Mouse (Mus musculus): Measurements from ENCODE around the gene Wdr54. TPM values are rescaled to one million over a fixed set of nuclear protein-coding genes. Genes with fewer than 3 reads are reported as not detected.
"Not testable (repeated sequence)": the region's sequence is repeated elsewhere in the genome, so short reads cannot be mapped to it uniquely, and the experiment has no call there.

Gene Wdr54
- polyA plus RNA-seq, 1 experiment: 0.77 TPM

DNA sequence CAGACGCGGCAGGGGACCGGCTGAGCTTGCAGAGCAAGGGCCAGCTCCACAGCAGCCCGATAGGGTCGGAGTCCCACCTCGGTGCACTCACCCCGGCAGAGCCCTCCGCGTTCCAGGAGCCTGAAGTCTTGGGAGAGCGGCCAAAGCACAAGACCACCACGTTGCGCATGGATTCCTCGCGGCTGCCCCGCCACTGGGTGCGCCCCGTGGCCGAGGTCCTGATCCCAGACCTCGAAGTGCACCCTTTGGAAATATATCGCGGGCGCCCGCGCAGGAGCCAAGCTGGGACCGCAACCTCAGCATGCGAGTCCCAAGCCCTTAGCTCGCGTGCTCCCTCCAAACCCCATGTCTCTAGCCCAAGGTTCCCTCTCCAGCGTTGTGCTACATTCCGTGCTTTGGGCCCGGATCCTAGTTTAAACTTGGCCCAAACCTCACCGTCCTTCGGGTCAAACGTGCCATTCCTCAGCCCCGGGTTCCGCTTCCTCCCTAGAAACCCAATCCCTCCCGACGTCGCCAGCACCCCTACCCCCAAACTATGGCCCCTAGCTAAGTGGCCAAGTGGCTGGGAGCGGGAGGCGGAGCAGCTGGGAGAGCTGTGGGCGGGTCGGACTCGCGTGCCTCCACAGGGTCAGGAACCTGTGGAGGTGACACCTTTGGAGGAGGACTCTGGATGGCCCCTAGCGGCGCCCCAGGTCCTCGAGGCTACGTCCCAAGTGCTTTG, 5.9 kb upstream of the Wdr54 start:
- Histone ChIP-seq H3K4me1 (ENCODE audit: control insufficient read depth, insufficient read depth, insufficient read length) (peaks cover 3% of the 10 kb centered on the region; the same call in 1 of the 2 replicates), H3K36me3 (ENCODE audit: control insufficient read depth, insufficient read depth, low read length) (no peaks in the 10 kb centered on the region), H3K27ac (ENCODE audit: insufficient read depth, low read length) (no peak overlapping the region), H3K27me3 (ENCODE audit: control insufficient read depth, insufficient read depth, low read length) (peaks cover 7% of the 10 kb centered on the region), H3K4me3 (ENCODE audit: extremely low read depth, insufficient read depth, insufficient read length) (peak overlapping the region; percentile 22; the same call in 1 of the 2 replicates)
- WGBS: 6% methylated on average over 49 of the region's 49 CpGs
- no peak for TF ChIP-seq POLR2A (IDR thresholded peaks at IDR 0.05; ENCODE audit: low read depth, low read length)
- no peak for TF ChIP-seq CTCF (IDR thresholded peaks at IDR 0.05; ENCODE audit: extremely low read depth, insufficient read depth, insufficient read length, insufficient replicate concordance)
- DNase-seq (ENCODE audit: low read depth in 1 of 2, low spot score in 2 of 2): no peak

GRCm38 (mm10) chr6:83161442-83161841, 5.2 kb upstream of the Wdr54 start:
- no peak for TF ChIP-seq CTCF (IDR thresholded peaks at IDR 0.05; ENCODE audit: extremely low read depth, insufficient read depth, insufficient read length, insufficient replicate concordance)
- no peak for TF ChIP-seq POLR2A (IDR thresholded peaks at IDR 0.05; ENCODE audit: low read depth, low read length)
- WGBS: 17% methylated on average over 19 of the region's 19 CpGs
- Histone ChIP-seq H3K27me3 (ENCODE audit: control insufficient read depth, insufficient read depth, low read length) (peaks cover 8% of the 10 kb centered on the region), H3K4me3 (ENCODE audit: extremely low read depth, insufficient read depth, insufficient read length) (peak overlapping the region; percentile 2; the same call in 1 of the 2 replicates), H3K27ac (ENCODE audit: insufficient read depth, low read length) (no peak overlapping the region), H3K4me1 (ENCODE audit: control insufficient read depth, insufficient read depth, insufficient read length) (peaks cover 4% of the 10 kb centered on the region), H3K36me3 (ENCODE audit: control insufficient read depth, insufficient read depth, low read length) (no peaks in the 10 kb centered on the region)
- no peak for DNase-seq (ENCODE audit: low read depth in 1 of 2, low spot score in 2 of 2)

- H3K27me3 ChIP-seq (ENCODE audit: control insufficient read depth, insufficient read depth, low read length); H3K4me3 ChIP-seq (ENCODE audit: extremely low read depth, insufficient read depth, insufficient read length); H3K4me1 ChIP-seq (ENCODE audit: control insufficient read depth, insufficient read depth, insufficient read length); H3K27ac ChIP-seq (ENCODE audit: insufficient read depth, low read length); H3K36me3 ChIP-seq (ENCODE audit: control insufficient read depth, insufficient read depth, low read length): not testable (repeated sequence)
- WGBS: 20% methylated on average over 3 of the region's 3 CpGs
- DNase-seq (ENCODE audit: low read depth in 1 of 2, low spot score in 2 of 2): peak in 1 of 2 experiments; percentile 52
These were observed 3.3 kb upstream of the Wdr54 start for GRCm38 (mm10) chr6:83159456-83159855.

- H3K27me3 ChIP-seq (ENCODE audit: control insufficient read depth, insufficient read depth, low read length): 0 out of 2 replicates have a peak, but pooled peaks cover 1% of the 10 kb centered on the region
- no peak for TF ChIP-seq CTCF (IDR thresholded peaks at IDR 0.05; ENCODE audit: extremely low read depth, insufficient read depth, insufficient read length, insufficient replicate concordance)
- TF ChIP-seq POLR2A (IDR thresholded peaks at IDR 0.05; ENCODE audit: low read depth, low read length): no peak
- peak overlapping the region; percentile 62 for H3K4me3 ChIP-seq (ENCODE audit: extremely low read depth, insufficient read depth, insufficient read length)
- H3K4me1 ChIP-seq (ENCODE audit: control insufficient read depth, insufficient read depth, insufficient read length): peaks cover 2% of the 10 kb centered on the region; the same call in 1 of the 2 replicates
- DNase-seq (ENCODE audit: low read depth in 1 of 2, low spot score in 2 of 2): no peak
- H3K36me3 ChIP-seq (ENCODE audit: control insufficient read depth, insufficient read depth, low read length): no peaks in the 10 kb centered on the region
- WGBS: 14% methylated on average over 23 of the region's 23 CpGs
- no peak overlapping the region for H3K27ac ChIP-seq (ENCODE audit: insufficient read depth, low read length)
These were observed 502 bp downstream of the Wdr54 start for GRCm38 (mm10) chr6:83155552-83156238.

- Histone ChIP-seq H3K27me3 (ENCODE audit: control insufficient read depth, insufficient read depth, low read length) (0 out of 2 replicates have a peak, but pooled peaks cover 1% of the 10 kb centered on the region), H3K4me3 (ENCODE audit: extremely low read depth, insufficient read depth, insufficient read length) (no peak overlapping the region), H3K36me3 (ENCODE audit: control insufficient read depth, insufficient read depth, low read length) (no peaks in the 10 kb centered on the region), H3K4me1 (ENCODE audit: control insufficient read depth, insufficient read depth, insufficient read length) (peaks cover 2% of the 10 kb centered on the region; the same call in 1 of the 2 replicates), H3K27ac (ENCODE audit: insufficient read depth, low read length) (no peak overlapping the region)
- no peak for TF ChIP-seq POLR2A (IDR thresholded peaks at IDR 0.05; ENCODE audit: low read depth, low read length)
- no peak for TF ChIP-seq CTCF (IDR thresholded peaks at IDR 0.05; ENCODE audit: extremely low read depth, insufficient read depth, insufficient read length, insufficient replicate concordance)
- WGBS: 79% methylated on average over 5 of the region's 5 CpGs
- DNase-seq (ENCODE audit: low read depth in 1 of 2, low spot score in 2 of 2): no peak
These were observed 2.7 kb downstream of the Wdr54 start for GRCm38 (mm10) chr6:83153485-83153884.

DNA sequence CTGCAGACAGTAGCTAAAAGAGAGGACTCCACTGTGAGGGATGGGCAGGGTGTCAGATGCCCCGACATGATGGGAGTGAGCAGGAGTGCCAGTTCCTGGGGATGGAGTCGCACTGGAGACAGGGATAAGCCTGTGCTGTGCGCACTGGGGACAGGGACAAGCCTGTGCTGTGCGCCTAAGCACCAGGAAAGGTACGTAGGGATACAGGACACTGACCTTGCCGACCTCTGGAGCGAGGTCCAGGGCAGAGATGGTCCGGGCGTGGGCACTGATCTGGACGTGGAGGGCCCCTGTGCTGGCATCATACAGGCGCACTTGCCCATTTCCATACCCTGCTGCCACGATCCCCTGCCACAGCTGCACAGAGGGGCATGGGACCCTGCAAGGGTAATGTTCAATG, 3.2 kb downstream of the Wdr54 start:
- Histone ChIP-seq H3K27ac (ENCODE audit: insufficient read depth, low read length) (no peak overlapping the region), H3K27me3 (ENCODE audit: control insufficient read depth, insufficient read depth, low read length) (0 out of 2 replicates have a peak, but pooled peaks cover 1% of the 10 kb centered on the region), H3K4me1 (ENCODE audit: control insufficient read depth, insufficient read depth, insufficient read length) (peaks cover 2% of the 10 kb centered on the region; the same call in 1 of the 2 replicates), H3K36me3 (ENCODE audit: control insufficient read depth, insufficient read depth, low read length) (no peaks in the 10 kb centered on the region), H3K4me3 (ENCODE audit: extremely low read depth, insufficient read depth, insufficient read length) (no peak overlapping the region)
- TF ChIP-seq POLR2A (IDR thresholded peaks at IDR 0.05; ENCODE audit: low read depth, low read length): no peak
- TF ChIP-seq CTCF (IDR thresholded peaks at IDR 0.05; ENCODE audit: extremely low read depth, insufficient read depth, insufficient read length, insufficient replicate concordance): no peak
- WGBS: 91% methylated on average over 12 of the region's 12 CpGs
- no peak for DNase-seq (ENCODE audit: low read depth in 1 of 2, low spot score in 2 of 2)

GRCm38 (mm10) chr6:83151721-83152120, 4.5 kb downstream of the Wdr54 start:
- 0 out of 2 replicates have a peak, but pooled peaks cover 1% of the 10 kb centered on the region for H3K27me3 ChIP-seq (ENCODE audit: control insufficient read depth, insufficient read depth, low read length)
- no peak for TF ChIP-seq POLR2A (IDR thresholded peaks at IDR 0.05; ENCODE audit: low read depth, low read length)
- no peak for TF ChIP-seq CTCF (IDR thresholded peaks at IDR 0.05; ENCODE audit: extremely low read depth, insufficient read depth, insufficient read length, insufficient replicate concordance)
- H3K27ac ChIP-seq (ENCODE audit: insufficient read depth, low read length): no peak overlapping the region
- no peak overlapping the region for H3K4me3 ChIP-seq (ENCODE audit: extremely low read depth, insufficient read depth, insufficient read length)
- no peak for DNase-seq (ENCODE audit: low read depth in 1 of 2, low spot score in 2 of 2)
- H3K4me1 ChIP-seq (ENCODE audit: control insufficient read depth, insufficient read depth, insufficient read length): peaks cover 2% of the 10 kb centered on the region; the same call in 1 of the 2 replicates
- no peaks in the 10 kb centered on the region for H3K36me3 ChIP-seq (ENCODE audit: control insufficient read depth, insufficient read depth, low read length)
- WGBS: 80% methylated on average over 8 of the region's 8 CpGs

Data from spleen, adult 2 months (tissue).